Mouse (Mus musculus) kidney, postnatal 0 days (tissue): ENCODE data around the gene Cox4i2. TPM values are rescaled to one million over a fixed set of nuclear protein-coding genes. Genes with fewer than 3 reads are reported as not detected.

Experiments used
- ATAC-seq: fragments of 200-750 bp; cut with Nextera tagmentation; replicated peaks from 2 replicates; pipeline ENCODE4 v1.8.0; 2017; ENCODE audit warnings: low read depth, moderate number of reproducible peaks, moderate TSS enrichment, moderate library complexity; ENCODE audit not compliant: low FRiP score
- DNase-seq: peaks from one replicate; pipeline ENCODE4 v3.0.0-alpha.2; 2016; ENCODE audit warnings: low spot score
- H3K27ac ChIP-seq: fragments of 300-500 bp; sonication (generic); 2 replicates; pipeline ENCODE4 v1.5.1; 2014; ENCODE audit warnings: mild to moderate bottlenecking
- H3K27me3 ChIP-seq: fragments of 300-500 bp; sonication (generic); 2 replicates; pipeline ENCODE4 v1.6.1; 2014; ENCODE audit warnings: low read length, mixed read lengths; ENCODE audit not compliant: insufficient read depth
- H3K36me3 ChIP-seq: fragments of 300-500 bp; sonication (generic); 2 replicates; pipeline ENCODE4 v1.6.1; 2014; ENCODE audit warnings: low read length, mixed read lengths; ENCODE audit not compliant: insufficient read depth
- H3K4me1 ChIP-seq: fragments of 300-500 bp; sonication (generic); replicated peaks from 2 replicates; pipeline ENCODE4 v1.6.1; 2014; ENCODE audit warnings: antibody characterized with exemption, low read length, mixed read lengths; ENCODE audit not compliant: insufficient read depth
- H3K4me2 ChIP-seq: fragments of 300-500 bp; sonication (generic); 2 replicates; pipeline ENCODE4 v1.6.1; 2014; ENCODE audit warnings: mild to moderate bottlenecking, low read length, moderate library complexity, mixed read lengths
- H3K4me3 ChIP-seq: fragments of 300-500 bp; sonication (generic); replicated peaks from 2 replicates; pipeline ENCODE4 v1.5.1; 2014; ENCODE audit warnings: low read depth, low read length
- H3K9ac ChIP-seq: fragments of 300-500 bp; sonication (generic); 2 replicates; pipeline ENCODE4 v1.6.1; 2014; ENCODE audit warnings: low read depth, low read length
- H3K9me3 ChIP-seq: fragments of 300-500 bp; sonication (generic); replicated peaks from 2 replicates; pipeline ENCODE4 v1.6.1; 2016; ENCODE audit warnings: low read length, inconsistent platforms, mixed read lengths
- CTCF ChIP-seq: IDR thresholded peaks from 2 replicates; pipeline ENCODE4 v1.5.1; 2016; ENCODE audit warnings: antibody characterized with exemption, low read depth, mild to moderate bottlenecking, moderate library complexity
- WGBS: fragments of 180-500 bp; shearing (Covaris S2); extraction: QIAGEN DNeasy Blood & Tissue Kit; methylation state at CpG from one replicate; pipeline ENCODE4 v1.1.7; 2014; 5-methylcytosine and 5-hydroxymethylcytosine counted together
- polyA plus RNA-seq: library from polyadenylated mRNA; unstranded; fragments of >200 nt; fragmentation: Nextera tagmentation; extraction: Ambion mirVana; gene quantifications from 2 replicates; pipeline ENCODE4 v1.2.1, GENCODE M21; 2015

The Cox4i2 gene
- polyA plus RNA-seq, 1 experiment from 2014 or later: 15.8 TPM

GRCm38 (mm10) chr2:152805111-152805490 is 51.1 kb downstream of the Cox4i2 start:
- TF ChIP-seq CTCF: no peak
- WGBS: 44% methylated on average over 5 of the region's 5 CpGs
- DNase-seq: no peak
- Histone ChIP-seq H3K9me3 (no peaks in the 10 kb centered on the region), H3K4me1 (peaks cover 24% of the 10 kb centered on the region), H3K27ac (peak overlapping the region; percentile 70), H3K4me3 (no peak overlapping the region), H3K4me2 (no peak overlapping the region), H3K27me3 (no peaks in the 10 kb centered on the region), H3K9ac (no peak overlapping the region), H3K36me3 (0 out of 2 replicates have a peak, but pooled peaks cover 3% of the 10 kb centered on the region)
- ATAC-seq: no peak

- WGBS: 65% methylated on average over 2 of the region's 2 CpGs
- H3K4me3 ChIP-seq: no peak overlapping the region
- no peaks in the 10 kb centered on the region for H3K9me3 ChIP-seq
- no peak overlapping the region for H3K9ac ChIP-seq
- ATAC-seq (peak; percentile 75), DNase-seq (no peak)
- peaks cover 22% of the 10 kb centered on the region for H3K4me1 ChIP-seq
- TF ChIP-seq CTCF: no peak
- peak overlapping the region; percentile 14 for H3K27ac ChIP-seq
- H3K4me2 ChIP-seq: no peak overlapping the region
- no peaks in the 10 kb centered on the region for H3K27me3 ChIP-seq
- 0 out of 2 replicates have a peak, but pooled peaks cover 3% of the 10 kb centered on the region for H3K36me3 ChIP-seq
These were observed 52.1 kb downstream of the Cox4i2 start for GRCm38 (mm10) chr2:152806037-152806436.

GRCm38 (mm10) chr2:152808178-152808577 is 54.2 kb downstream of the Cox4i2 start:
- DNase-seq (no peak), ATAC-seq (no peak)
- Histone ChIP-seq H3K9ac (no peak overlapping the region), H3K27ac (no peak overlapping the region), H3K9me3 (no peaks in the 10 kb centered on the region), H3K36me3 (no peaks in the 10 kb centered on the region), H3K4me1 (peaks cover 31% of the 10 kb centered on the region), H3K27me3 (no peaks in the 10 kb centered on the region), H3K4me2 (no peak overlapping the region), H3K4me3 (no peak overlapping the region)
- no peak for TF ChIP-seq CTCF
- 85% methylated on average over 3 of the region's 3 CpGs for WGBS

GRCm38 (mm10) chr2:152810158-152810941 is 56.4 kb downstream of the Cox4i2 start:
- H3K9ac ChIP-seq: no peak overlapping the region
- H3K27ac ChIP-seq: no peak overlapping the region
- H3K36me3 ChIP-seq: no peaks in the 10 kb centered on the region
- no peaks in the 10 kb centered on the region for H3K9me3 ChIP-seq
- H3K4me2 ChIP-seq: no peak overlapping the region
- no peak for DNase-seq
- no peak overlapping the region for H3K4me3 ChIP-seq
- H3K4me1 ChIP-seq: peaks cover 18% of the 10 kb centered on the region
- WGBS: 72% methylated on average over 5 of the region's 5 CpGs
- no peak for ATAC-seq
- no peaks in the 10 kb centered on the region for H3K27me3 ChIP-seq
- no peak for TF ChIP-seq CTCF

GRCm38 (mm10) chr2:152811336-152812165 is 57.6 kb downstream of the Cox4i2 start:
- H3K36me3 ChIP-seq: no peaks in the 10 kb centered on the region
- TF ChIP-seq CTCF: no peak
- peak overlapping the region; percentile 47; the same call in 1 of the 2 replicates for H3K27ac ChIP-seq
- H3K4me1 ChIP-seq: peaks cover 24% of the 10 kb centered on the region
- no peaks in the 10 kb centered on the region for H3K9me3 ChIP-seq
- peak; percentile 10; the same call in 1 of the 2 replicates for ATAC-seq
- peak; percentile 80 for DNase-seq
- no peak overlapping the region for H3K4me3 ChIP-seq
- 23% methylated on average over 3 of the region's 3 CpGs for WGBS
- H3K27me3 ChIP-seq: no peaks in the 10 kb centered on the region
- no peak overlapping the region for H3K9ac ChIP-seq
- 0 out of 2 replicates have a peak overlapping the region, but pooled peaks have one; percentile 3 for H3K4me2 ChIP-seq

GRCm38 (mm10) chr2:152813232-152813631 is 59.3 kb downstream of the Cox4i2 start:
- 95% methylated on average over 1 of the region's 1 CpGs for WGBS
- H3K27me3 ChIP-seq: no peaks in the 10 kb centered on the region
- H3K9me3 ChIP-seq: no peaks in the 10 kb centered on the region
- no peak overlapping the region for H3K4me2 ChIP-seq
- H3K27ac ChIP-seq: no peak overlapping the region
- H3K36me3 ChIP-seq: 0 out of 2 replicates have a peak, but pooled peaks cover 3% of the 10 kb centered on the region
- ATAC-seq: no peak
- no peak overlapping the region for H3K4me3 ChIP-seq
- H3K9ac ChIP-seq: no peak overlapping the region
- peaks cover 40% of the 10 kb centered on the region for H3K4me1 ChIP-seq
- DNase-seq: no peak
- TF ChIP-seq CTCF: no peak
